Mouse (Mus musculus): ENCODE data around the gene Pigs.

GRCm38 (mm10) chr11:78374147-78374546 is 45.9 kb downstream of the Pigs start:
- TF ChIP-seq CTCF (IDR thresholded peaks at IDR 0.05; ENCODE audit: low read depth) (no peak), EP300 (IDR thresholded peaks at IDR 0.05; ENCODE audit: low read depth) (no peak)

All from liver, embryonic 14.5 days (tissue).